Mouse (Mus musculus) liver, postnatal 0 days (tissue): ENCODE data around the gene Aldh3b2. TPM values are rescaled to one million over a fixed set of nuclear protein-coding genes. Genes with fewer than 3 reads are reported as not detected.

Experiments
- ATAC-seq: fragments of 200-750 bp; cut with Nextera tagmentation; 2 replicates; pipeline ENCODE4 v1.8.0; 2017; ENCODE audit warnings: mild to moderate bottlenecking, moderate library complexity
- DNase-seq: peaks from one replicate; pipeline ENCODE4 v3.0.0-alpha.2; 2016
- H3K27ac ChIP-seq: fragments of 300-500 bp; sonication (generic); 2 replicates; pipeline ENCODE4 v1.5.1; 2014; ENCODE audit warnings: antibody characterized with exemption, moderate library complexity, mild to moderate bottlenecking, low read depth
- H3K27me3 ChIP-seq: fragments of 300-500 bp; sonication (generic); 2 replicates; pipeline ENCODE4 v1.6.1; 2014; ENCODE audit warnings: low read length, control low read depth, mixed read lengths; ENCODE audit not compliant: insufficient read depth
- H3K36me3 ChIP-seq: fragments of 300-500 bp; sonication (generic); replicated peaks from 2 replicates; pipeline ENCODE4 v1.6.1; 2014; ENCODE audit warnings: mild to moderate bottlenecking, control low read depth, low read length, moderate library complexity, mixed read lengths; ENCODE audit not compliant: insufficient read depth
- H3K4me1 ChIP-seq: fragments of 300-500 bp; sonication (generic); 2 replicates; pipeline ENCODE4 v1.6.1; 2014; ENCODE audit warnings: antibody characterized with exemption, mild to moderate bottlenecking, control low read depth; ENCODE audit not compliant: insufficient read depth
- H3K4me2 ChIP-seq: fragments of 300-500 bp; sonication (generic); 2 replicates; pipeline ENCODE4 v1.6.1; 2014; ENCODE audit warnings: low read depth, mild to moderate bottlenecking, low read length, moderate library complexity, mixed read lengths
- H3K4me3 ChIP-seq: fragments of 300-500 bp; sonication (generic); 2 replicates; pipeline ENCODE4 v1.5.1; 2014; ENCODE audit warnings: low read depth, low read length
- H3K9ac ChIP-seq: fragments of 300-500 bp; sonication (generic); replicated peaks from 2 replicates; pipeline ENCODE4 v1.6.1; 2014; ENCODE audit warnings: mild to moderate bottlenecking, moderate library complexity
- H3K9me3 ChIP-seq: fragments of 300-500 bp; sonication (generic); 2 replicates; pipeline ENCODE4 v1.6.1; 2016; ENCODE audit warnings: mild to moderate bottlenecking, control low read depth, low read length, mixed read lengths
- CTCF ChIP-seq: sonication (generic); IDR thresholded peaks from 2 replicates; pipeline ENCODE4 v1.5.1; 2016; ENCODE audit warnings: antibody characterized with exemption, low read depth
- EP300 ChIP-seq: IDR thresholded peaks from 2 replicates; pipeline ENCODE4 v1.6.1; 2016; ENCODE audit warnings: antibody characterized with exemption, low read depth, mild to moderate bottlenecking
- whole genome bisulfite sequencing: fragments of 180-500 bp; shearing (Covaris S2); extraction: QIAGEN DNeasy Blood & Tissue Kit; methylation state at CpG from one replicate; pipeline ENCODE4 v1.1.7; 2014; ENCODE audit not compliant: insufficient replicate concordance; 5-methylcytosine and 5-hydroxymethylcytosine counted together
- polyA plus RNA-seq: library from polyadenylated mRNA; unstranded; fragments of >200 nt; fragmentation: Nextera tagmentation; extraction: Ambion mirVana; gene quantifications from 2 replicates; pipeline ENCODE4 v1.2.1, GENCODE M21; 2015

Aldh3b2 gene
- polyA plus RNA-seq, 1 experiment from 2014 or later = 0.09 TPM

GRCm38 (mm10) chr19:4005971-4006370 lies 33.8 kb downstream of the Aldh3b2 start:
- DNase-seq = no peak
- Histone ChIP-seq H3K9me3 (no peaks in the 10 kb centered on the region), H3K27ac (no peak overlapping the region), H3K4me3 (no peak overlapping the region), H3K4me1 (peaks cover 6% of the 10 kb centered on the region), H3K36me3 (peaks cover 46% of the 10 kb centered on the region), H3K9ac (no peak overlapping the region), H3K4me2 (no peak overlapping the region), H3K27me3 (no peaks in the 10 kb centered on the region)
- TF ChIP-seq CTCF (no peak), EP300 (no peak)
- ATAC-seq = no peak
- 90% methylated on average over 8 of the region's 8 CpGs for WGBS

GRCm38 (mm10) chr19:4011086-4011485 lies 39.0 kb downstream of the Aldh3b2 start:
- no peak for ATAC-seq
- peaks cover 42% of the 10 kb centered on the region for H3K36me3 ChIP-seq
- TF ChIP-seq EP300 (no peak), CTCF (no peak)
- H3K27ac ChIP-seq = no peak overlapping the region
- H3K9me3 ChIP-seq = no peaks in the 10 kb centered on the region
- no peaks in the 10 kb centered on the region for H3K27me3 ChIP-seq
- H3K4me2 ChIP-seq = peak overlapping the region; percentile 79; the same call in 1 of the 2 replicates
- 89% methylated on average over 5 of the region's 5 CpGs for WGBS
- peaks cover 6% of the 10 kb centered on the region for H3K4me1 ChIP-seq
- no peak overlapping the region for H3K9ac ChIP-seq
- DNase-seq = no peak
- H3K4me3 ChIP-seq = no peak overlapping the region

- ATAC-seq (peak; percentile 99), DNase-seq (peak; percentile 96)
- TF ChIP-seq EP300 (0 out of 2 replicates have a peak, but pooled peaks have one; percentile 59), CTCF (peak; percentile 92)
- WGBS = 0% methylated on average over 40 of the region's 45 CpGs
- H3K27me3 ChIP-seq = no peaks in the 10 kb centered on the region
- peak within 1 kb of the TSS; percentile 90 for H3K9ac ChIP-seq
- peaks cover 29% of the 10 kb centered on the region for H3K36me3 ChIP-seq
- no peaks in the 10 kb centered on the region for H3K9me3 ChIP-seq
- peak within 1 kb of the TSS; percentile 84 for H3K4me3 ChIP-seq
- peaks cover 6% of the 10 kb centered on the region for H3K4me1 ChIP-seq
- peak within 1 kb of the TSS; percentile 79 for H3K4me2 ChIP-seq
- peak within 1 kb of the TSS; percentile 76 for H3K27ac ChIP-seq
These were observed 40.4 kb downstream of the Aldh3b2 start, which contains the start of gene Ndufv1 for GRCm38 (mm10) chr19:4012432-4013022. Gene Ndufv1, minus strand, starts transcription at chr19:4012806.

- no peak for DNase-seq
- no peak overlapping the region for H3K27ac ChIP-seq
- H3K36me3 ChIP-seq = peaks cover 23% of the 10 kb centered on the region
- H3K9me3 ChIP-seq = no peaks in the 10 kb centered on the region
- TF ChIP-seq CTCF (no peak), EP300 (no peak)
- H3K4me2 ChIP-seq = peak overlapping the region; percentile 79
- no peak; the same call in 1 of the 2 replicates for ATAC-seq
- peak overlapping the region; percentile 45 for H3K9ac ChIP-seq
- H3K27me3 ChIP-seq = no peaks in the 10 kb centered on the region
- H3K4me1 ChIP-seq = peaks cover 6% of the 10 kb centered on the region
- peak overlapping the region; percentile 84 for H3K4me3 ChIP-seq
- WGBS = 15% methylated on average over 9 of the region's 9 CpGs
These were observed 40.9 kb downstream of the Aldh3b2 start for GRCm38 (mm10) chr19:4013066-4013465.

GRCm38 (mm10) chr19:4014802-4015201 lies 42.7 kb downstream of the Aldh3b2 start:
- no peak for DNase-seq
- H3K27ac ChIP-seq = no peak overlapping the region
- H3K9me3 ChIP-seq = no peaks in the 10 kb centered on the region
- ATAC-seq = no peak
- H3K4me3 ChIP-seq = no peak overlapping the region
- peaks cover 18% of the 10 kb centered on the region for H3K4me1 ChIP-seq
- TF ChIP-seq EP300 (no peak), CTCF (no peak)
- H3K27me3 ChIP-seq = no peaks in the 10 kb centered on the region
- H3K36me3 ChIP-seq = peaks cover 7% of the 10 kb centered on the region
- no peak overlapping the region; the same call in 1 of the 2 replicates for H3K9ac ChIP-seq
- H3K4me2 ChIP-seq = no peak overlapping the region

GRCm38 (mm10) chr19:4015635-4016034 lies 43.5 kb downstream of the Aldh3b2 start:
- no peak for DNase-seq
- no peak overlapping the region for H3K4me3 ChIP-seq
- H3K9me3 ChIP-seq = no peaks in the 10 kb centered on the region
- H3K36me3 ChIP-seq = peaks cover 5% of the 10 kb centered on the region
- no peak for TF ChIP-seq CTCF
- peak; percentile 22; the same call in 1 of the 2 replicates for TF ChIP-seq EP300
- WGBS = 45% methylated on average over 5 of the region's 5 CpGs
- no peak overlapping the region for H3K4me2 ChIP-seq
- ATAC-seq = no peak
- H3K27me3 ChIP-seq = no peaks in the 10 kb centered on the region
- no peak overlapping the region for H3K9ac ChIP-seq
- H3K27ac ChIP-seq = 0 out of 2 replicates have a peak overlapping the region, but pooled peaks have one; percentile 13
- peaks cover 19% of the 10 kb centered on the region for H3K4me1 ChIP-seq
